Mouse (Mus musculus) embryo, embryonic 10 days (tissue): ENCODE results near the gene Map7.
A peak's percentile ranks its signal among the peaks of the same experiment; 100 is the strongest.

Source experiments
- DNase-seq: peaks from one replicate; pipeline ENCODE4 v3.0.0-alpha.2; 2015; ENCODE audit warnings: low spot score

Map7 gene

GRCm38 (mm10) chr10:20287369-20287768 is 139.1 kb downstream of the Map7 start:
- peak; percentile 80 for DNase-seq

- peak; percentile 96 for DNase-seq
These were observed 142.2 kb downstream of the Map7 start for GRCm38 (mm10) chr10:20290467-20290883.

- no peak for DNase-seq
These were observed 147.7 kb downstream of the Map7 start for GRCm38 (mm10) chr10:20295961-20296360.

GRCm38 (mm10) chr10:20298152-20298920 is 150.1 kb downstream of the Map7 start:
- DNase-seq, result no peak

- no peak for DNase-seq
These were observed 150.8 kb downstream of the Map7 start for GRCm38 (mm10) chr10:20299114-20299513.

GRCm38 (mm10) chr10:20310969-20311769 is 162.9 kb downstream of the Map7 start:
- peak; percentile 16 for DNase-seq

- peak; percentile 100 for DNase-seq
These were observed 163.9 kb downstream of the Map7 start, which contains the start of gene Bclaf1 for GRCm38 (mm10) chr10:20311918-20312735. TSS of gene Bclaf1 (plus strand) at chr10:20312469.

- peak; percentile 90 for DNase-seq
These were observed 164.5 kb downstream of the Map7 start for GRCm38 (mm10) chr10:20312736-20313301.

- no peak for DNase-seq
These were observed 165.2 kb downstream of the Map7 start for GRCm38 (mm10) chr10:20313447-20313846.

- no peak for DNase-seq
These were observed 165.7 kb downstream of the Map7 start for GRCm38 (mm10) chr10:20313941-20314340.

GRCm38 (mm10) chr10:20314797-20315196 is 166.5 kb downstream of the Map7 start:
- DNase-seq, result peak; percentile 18

GRCm38 (mm10) chr10:20317466-20317865 is 169.2 kb downstream of the Map7 start:
- DNase-seq, result no peak

- DNase-seq, result no peak
These were observed 178.0 kb downstream of the Map7 start for GRCm38 (mm10) chr10:20326226-20326625.
